Mouse (Mus musculus): ENCODE data around the gene Igsf21. TPM values are rescaled to one million over a fixed set of nuclear protein-coding genes. Genes with fewer than 3 reads are reported as not detected.

The Igsf21 gene
- polyA plus RNA-seq, 1 experiment from 2014 or later, result 0.07 TPM

DNA sequence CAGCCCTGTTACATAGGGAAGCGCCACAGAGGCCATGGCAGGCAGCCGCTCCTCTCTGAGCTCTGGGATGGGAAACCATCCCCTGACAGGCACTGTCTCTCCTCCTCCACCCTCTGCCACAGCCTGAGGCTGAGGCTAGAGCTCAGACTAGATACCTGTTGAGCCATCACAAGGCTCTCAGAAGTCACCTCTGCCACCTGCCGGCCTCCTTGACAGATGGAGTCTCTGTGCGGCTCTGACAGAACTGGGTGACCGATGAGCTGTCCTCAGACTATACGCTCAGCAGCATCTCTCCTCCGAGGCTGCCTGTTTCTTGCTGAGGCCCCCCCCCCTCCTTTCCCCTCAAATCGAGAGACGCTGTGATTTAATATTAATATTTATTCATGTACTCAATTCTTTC lies 49.9 kb downstream of the Igsf21 start:
- H3K9ac ChIP-seq (ENCODE audit: low read length), result no peak overlapping the region
- H3K36me3 ChIP-seq (ENCODE audit: control insufficient read depth, insufficient read depth, low read length), result no peaks in the 10 kb centered on the region
- no peaks in the 10 kb centered on the region for H3K9me3 ChIP-seq (ENCODE audit: control insufficient read depth, low read length)
- no peaks in the 10 kb centered on the region for H3K27me3 ChIP-seq (ENCODE audit: control insufficient read depth, insufficient read depth, low read length)
- H3K4me1 ChIP-seq (ENCODE audit: control insufficient read depth, insufficient read depth, low read length), result no peaks in the 10 kb centered on the region
- no peak overlapping the region for H3K4me3 ChIP-seq (ENCODE audit: low read depth, low read length)
- H3K27ac ChIP-seq (replicated peaks; ENCODE audit: low read depth, low read length), result no peak overlapping the region
- no peak for ATAC-seq (ENCODE audit: insufficient number of reproducible peaks, low FRiP score, low TSS enrichment, low read depth)
- DNase-seq (ENCODE audit: low spot score), result no peak
- H3K4me2 ChIP-seq (ENCODE audit: low read depth, severe bottlenecking), result no peak overlapping the region
- 75% methylated on average over 9 of the region's 9 CpGs for WGBS

DNA sequence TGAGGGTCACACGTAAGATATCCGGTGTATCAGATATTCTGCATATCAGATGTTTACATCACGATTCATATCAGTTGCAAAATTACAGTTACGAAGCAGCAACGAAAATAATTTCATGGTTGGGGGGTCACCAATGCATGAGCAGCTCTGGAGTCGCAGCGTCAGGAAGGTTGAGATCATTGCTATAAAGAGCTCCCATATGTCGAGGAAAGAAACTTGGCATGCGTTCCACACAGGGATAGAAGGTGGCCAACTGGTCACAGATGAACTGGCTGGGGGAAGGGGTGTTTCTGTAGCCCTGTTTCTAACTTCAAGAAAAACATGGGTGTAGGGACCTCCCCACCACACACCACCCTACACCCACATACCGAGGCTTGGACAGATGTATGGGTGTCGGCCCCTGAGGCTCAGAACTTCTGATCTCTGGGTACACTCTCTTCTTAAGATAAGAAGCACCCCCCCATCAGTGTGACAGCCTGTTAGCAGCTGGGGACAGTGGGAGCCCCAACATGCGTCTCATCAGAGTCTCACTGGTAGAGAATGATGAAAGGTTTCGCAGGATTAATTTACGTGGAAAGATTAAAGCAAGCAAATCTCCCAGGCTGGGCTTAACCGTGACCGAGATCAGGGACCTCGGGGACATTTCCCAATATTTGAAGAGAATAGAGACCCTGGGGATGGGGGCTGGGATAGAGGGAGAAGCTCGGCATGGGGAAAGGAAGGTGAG lies 54.1 kb downstream of the Igsf21 start:
- H3K4me2 ChIP-seq (ENCODE audit: low read depth, severe bottlenecking), result no peak overlapping the region
- H3K4me3 ChIP-seq (ENCODE audit: low read depth, low read length), result no peak overlapping the region
- H3K4me1 ChIP-seq (ENCODE audit: control insufficient read depth, insufficient read depth, low read length), result no peaks in the 10 kb centered on the region
- WGBS, result 91% methylated on average over 18 of the region's 18 CpGs
- ATAC-seq (ENCODE audit: insufficient number of reproducible peaks, low FRiP score, low TSS enrichment, low read depth), result no peak
- DNase-seq (ENCODE audit: low spot score), result no peak
- H3K27ac ChIP-seq (replicated peaks; ENCODE audit: low read depth, low read length), result no peak overlapping the region
- no peaks in the 10 kb centered on the region for H3K36me3 ChIP-seq (ENCODE audit: control insufficient read depth, insufficient read depth, low read length)
- H3K9ac ChIP-seq (ENCODE audit: low read length), result no peak overlapping the region
- H3K27me3 ChIP-seq (ENCODE audit: control insufficient read depth, insufficient read depth, low read length), result no peaks in the 10 kb centered on the region
- H3K9me3 ChIP-seq (ENCODE audit: control insufficient read depth, low read length), result no peaks in the 10 kb centered on the region

DNA sequence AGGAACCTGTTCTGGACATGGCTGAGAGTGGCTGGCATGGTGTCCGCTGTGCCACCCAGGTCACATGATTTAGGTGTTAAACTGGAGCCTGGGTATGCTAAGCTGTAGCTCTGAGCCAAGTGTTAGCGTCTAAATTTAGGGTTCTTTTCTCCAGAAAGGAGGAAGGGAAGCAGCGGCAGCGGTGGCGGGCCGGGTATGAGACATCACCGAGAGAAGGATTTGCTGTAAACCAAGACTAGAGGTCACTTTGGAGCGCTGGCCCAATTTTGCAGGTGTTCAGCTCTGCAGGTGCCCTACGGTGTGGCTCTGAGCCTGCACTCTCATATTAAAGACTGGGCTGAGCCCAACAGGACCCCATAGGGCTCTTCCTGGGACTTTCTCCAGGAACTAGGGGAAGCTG lies 57.0 kb downstream of the Igsf21 start:
- Histone ChIP-seq H3K9me3 (ENCODE audit: control insufficient read depth, low read length) (no peaks in the 10 kb centered on the region), H3K4me2 (ENCODE audit: low read depth, severe bottlenecking) (no peak overlapping the region), H3K4me1 (ENCODE audit: control insufficient read depth, insufficient read depth, low read length) (no peaks in the 10 kb centered on the region), H3K9ac (ENCODE audit: low read length) (no peak overlapping the region), H3K36me3 (ENCODE audit: control insufficient read depth, insufficient read depth, low read length) (no peaks in the 10 kb centered on the region), H3K4me3 (ENCODE audit: low read depth, low read length) (no peak overlapping the region), H3K27me3 (ENCODE audit: control insufficient read depth, insufficient read depth, low read length) (no peaks in the 10 kb centered on the region), H3K27ac (replicated peaks; ENCODE audit: low read depth, low read length) (no peak overlapping the region)
- DNase-seq (ENCODE audit: low spot score), result no peak
- 90% methylated on average over 9 of the region's 9 CpGs for WGBS
- ATAC-seq (ENCODE audit: insufficient number of reproducible peaks, low FRiP score, low TSS enrichment, low read depth), result no peak

DNA sequence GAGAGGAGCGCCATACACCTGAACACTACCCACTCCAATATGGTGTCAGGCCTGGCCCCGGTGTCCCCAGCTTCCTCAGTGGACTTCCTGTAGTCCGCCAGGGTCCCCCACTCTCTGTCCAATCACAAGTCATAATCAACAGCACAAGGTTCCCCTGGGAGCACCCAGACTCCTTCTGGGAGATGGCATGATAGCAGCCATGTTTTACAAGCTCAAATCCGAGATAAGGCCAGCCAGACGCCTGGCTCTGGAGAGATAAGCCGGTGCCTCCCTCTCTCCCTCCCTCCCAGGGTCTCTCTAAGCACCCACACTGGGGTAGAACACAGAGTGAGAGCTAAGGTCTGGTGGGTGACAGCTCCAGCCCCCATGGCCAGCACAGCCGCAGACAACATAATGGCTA lies 58.0 kb downstream of the Igsf21 start:
- Histone ChIP-seq H3K4me3 (ENCODE audit: low read depth, low read length) (no peak overlapping the region), H3K4me1 (ENCODE audit: control insufficient read depth, insufficient read depth, low read length) (no peaks in the 10 kb centered on the region), H3K36me3 (ENCODE audit: control insufficient read depth, insufficient read depth, low read length) (no peaks in the 10 kb centered on the region), H3K9ac (ENCODE audit: low read length) (no peak overlapping the region), H3K9me3 (ENCODE audit: control insufficient read depth, low read length) (no peaks in the 10 kb centered on the region), H3K4me2 (ENCODE audit: low read depth, severe bottlenecking) (no peak overlapping the region), H3K27me3 (ENCODE audit: control insufficient read depth, insufficient read depth, low read length) (no peaks in the 10 kb centered on the region), H3K27ac (replicated peaks; ENCODE audit: low read depth, low read length) (no peak overlapping the region)
- WGBS, result 71% methylated on average over 7 of the region's 7 CpGs
- DNase-seq (ENCODE audit: low spot score) (no peak), ATAC-seq (ENCODE audit: insufficient number of reproducible peaks, low FRiP score, low TSS enrichment, low read depth) (no peak; the same call in 1 of the 2 replicates)

DNA sequence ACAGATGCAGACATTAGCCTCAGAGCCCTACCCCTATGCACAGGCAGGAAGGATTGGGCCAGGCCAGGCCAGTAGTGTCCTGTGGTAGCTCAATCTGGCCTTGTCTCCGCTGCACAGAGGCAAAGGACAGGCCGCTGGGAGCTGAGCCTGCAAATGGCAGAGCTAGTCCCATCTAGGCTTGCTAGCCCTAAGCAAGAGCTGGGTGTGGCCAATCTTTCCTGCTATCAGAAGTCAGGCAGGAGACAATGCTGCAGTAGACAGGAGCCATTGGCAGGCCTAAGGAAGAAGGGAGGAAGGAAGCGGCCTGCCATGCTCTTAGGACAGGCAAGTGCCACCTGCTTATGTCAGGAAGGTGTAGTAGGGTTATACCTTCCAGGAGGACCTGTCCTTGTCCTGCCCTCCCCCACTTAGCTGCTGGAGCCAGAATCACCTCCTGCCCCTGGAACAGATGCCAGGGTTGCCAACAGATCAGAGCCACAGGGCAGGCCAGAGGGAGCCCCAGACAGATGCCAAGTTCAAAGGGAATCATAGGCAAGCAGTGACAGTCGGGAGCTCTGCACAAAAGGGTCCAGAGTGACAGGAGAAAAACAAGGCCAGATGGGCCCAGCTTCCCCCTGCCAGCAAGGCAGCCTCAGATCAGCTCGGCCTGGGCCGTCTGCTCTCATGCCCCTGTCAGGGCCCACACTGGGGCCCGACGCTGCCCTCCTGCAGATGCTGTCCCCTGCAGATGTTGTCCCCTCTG lies 59.0 kb downstream of the Igsf21 start:
- no peaks in the 10 kb centered on the region for H3K27me3 ChIP-seq (ENCODE audit: control insufficient read depth, insufficient read depth, low read length)
- H3K4me2 ChIP-seq (ENCODE audit: low read depth, severe bottlenecking), result no peak overlapping the region
- no peak for DNase-seq (ENCODE audit: low spot score)
- ATAC-seq (ENCODE audit: insufficient number of reproducible peaks, low FRiP score, low TSS enrichment, low read depth), result no peak
- no peaks in the 10 kb centered on the region for H3K36me3 ChIP-seq (ENCODE audit: control insufficient read depth, insufficient read depth, low read length)
- WGBS, result 70% methylated on average over 8 of the region's 8 CpGs
- no peak overlapping the region for H3K9ac ChIP-seq (ENCODE audit: low read length)
- H3K4me3 ChIP-seq (ENCODE audit: low read depth, low read length), result no peak overlapping the region
- H3K4me1 ChIP-seq (ENCODE audit: control insufficient read depth, insufficient read depth, low read length), result no peaks in the 10 kb centered on the region
- H3K9me3 ChIP-seq (ENCODE audit: control insufficient read depth, low read length), result no peaks in the 10 kb centered on the region
- no peak overlapping the region for H3K27ac ChIP-seq (replicated peaks; ENCODE audit: low read depth, low read length)

DNA sequence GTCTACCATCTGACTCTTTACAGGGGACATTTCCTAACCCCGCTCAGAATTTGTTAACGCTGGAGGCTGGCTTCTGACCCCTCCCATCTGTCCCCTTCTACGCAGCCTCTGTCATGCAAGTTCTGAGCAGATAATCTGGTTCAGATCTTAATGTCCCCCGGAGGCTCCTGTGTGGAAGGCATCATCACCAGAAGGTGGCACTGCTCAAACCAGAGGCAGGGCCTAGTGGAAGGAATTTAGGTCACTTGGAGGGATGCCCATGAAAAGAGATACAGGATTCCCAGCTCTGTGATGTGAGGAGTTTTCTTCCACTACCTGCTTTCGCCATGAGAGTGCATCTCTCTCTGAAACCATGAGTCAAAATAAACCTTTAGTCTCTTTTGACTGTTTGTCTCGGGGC lies 67.0 kb downstream of the Igsf21 start:
- H3K27ac ChIP-seq (replicated peaks; ENCODE audit: low read depth, low read length), result no peak overlapping the region
- no peak overlapping the region for H3K9ac ChIP-seq (ENCODE audit: low read length)
- WGBS, result 65% methylated on average over 6 of the region's 6 CpGs
- no peaks in the 10 kb centered on the region for H3K27me3 ChIP-seq (ENCODE audit: control insufficient read depth, insufficient read depth, low read length)
- no peaks in the 10 kb centered on the region for H3K9me3 ChIP-seq (ENCODE audit: control insufficient read depth, low read length)
- DNase-seq (ENCODE audit: low spot score) (no peak), ATAC-seq (ENCODE audit: insufficient number of reproducible peaks, low FRiP score, low TSS enrichment, low read depth) (no peak)
- no peak overlapping the region for H3K4me3 ChIP-seq (ENCODE audit: low read depth, low read length)
- no peak overlapping the region for H3K4me2 ChIP-seq (ENCODE audit: low read depth, severe bottlenecking)
- no peaks in the 10 kb centered on the region for H3K4me1 ChIP-seq (ENCODE audit: control insufficient read depth, insufficient read depth, low read length)
- H3K36me3 ChIP-seq (ENCODE audit: control insufficient read depth, insufficient read depth, low read length), result no peaks in the 10 kb centered on the region

DNA sequence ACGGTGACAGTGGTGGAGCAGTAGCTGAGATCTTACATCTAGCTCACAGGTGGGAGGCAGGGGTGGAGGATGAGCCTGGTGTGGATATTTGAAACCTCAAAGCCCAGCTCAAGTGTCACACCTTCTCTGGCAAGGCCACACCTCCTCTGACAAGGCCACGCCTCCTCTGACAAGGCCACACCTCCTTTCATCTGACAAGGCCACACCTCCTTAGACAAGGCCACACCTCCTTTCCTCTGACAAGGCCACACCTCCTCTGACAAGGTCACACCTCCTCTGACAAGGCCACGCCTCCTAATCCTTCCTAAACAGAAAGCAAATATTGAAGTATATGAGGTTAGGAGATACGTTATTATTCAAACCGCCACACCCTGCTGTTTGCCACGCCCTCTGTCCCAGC lies 69.5 kb downstream of the Igsf21 start:
- Histone ChIP-seq H3K27ac (replicated peaks; ENCODE audit: low read depth, low read length) (no peak overlapping the region), H3K27me3 (ENCODE audit: control insufficient read depth, insufficient read depth, low read length) (no peaks in the 10 kb centered on the region), H3K4me2 (ENCODE audit: low read depth, severe bottlenecking) (no peak overlapping the region), H3K36me3 (ENCODE audit: control insufficient read depth, insufficient read depth, low read length) (no peaks in the 10 kb centered on the region), H3K4me3 (ENCODE audit: low read depth, low read length) (no peak overlapping the region), H3K9ac (ENCODE audit: low read length) (no peak overlapping the region), H3K9me3 (ENCODE audit: control insufficient read depth, low read length) (no peaks in the 10 kb centered on the region), H3K4me1 (ENCODE audit: control insufficient read depth, insufficient read depth, low read length) (no peaks in the 10 kb centered on the region)
- 92% methylated on average over 6 of the region's 6 CpGs for WGBS
- no peak for DNase-seq (ENCODE audit: low spot score)
- ATAC-seq (ENCODE audit: insufficient number of reproducible peaks, low FRiP score, low TSS enrichment, low read depth), result no peak

DNA sequence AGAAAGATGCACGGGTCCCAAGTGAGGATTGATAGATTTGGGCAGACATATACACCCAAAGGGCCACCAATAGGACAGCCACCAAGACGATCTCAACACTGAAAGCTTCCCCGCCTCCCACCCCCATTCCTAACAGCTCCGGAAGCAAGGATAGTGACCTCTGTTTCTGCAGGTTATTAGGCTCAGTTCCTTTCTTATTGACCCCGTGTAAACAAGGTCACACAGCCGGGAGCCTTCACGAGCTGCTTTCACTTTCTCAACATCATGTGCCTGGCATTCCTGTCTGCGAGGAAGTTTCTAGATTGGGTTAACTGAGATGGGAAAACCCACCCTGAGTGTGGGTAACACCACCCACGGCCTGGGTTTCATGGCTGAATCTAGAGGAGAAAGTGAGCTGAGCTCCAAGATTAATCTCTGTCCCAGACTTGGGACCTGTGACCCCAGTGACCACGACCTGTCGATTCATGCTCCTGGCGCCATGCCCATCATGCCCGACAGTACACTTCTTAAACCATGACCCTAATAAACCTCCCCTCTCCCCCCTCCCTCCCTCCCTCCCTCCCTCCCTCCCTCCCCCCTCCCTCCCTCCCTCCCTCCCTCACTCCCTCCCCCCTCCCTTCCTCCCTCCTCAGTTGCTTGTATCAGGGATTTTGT lies 72.7 kb downstream of the Igsf21 start:
- Histone ChIP-seq H3K27me3 (ENCODE audit: control insufficient read depth, insufficient read depth, low read length) (no peaks in the 10 kb centered on the region), H3K4me1 (ENCODE audit: control insufficient read depth, insufficient read depth, low read length) (no peaks in the 10 kb centered on the region), H3K9me3 (ENCODE audit: control insufficient read depth, low read length) (no peaks in the 10 kb centered on the region), H3K9ac (ENCODE audit: low read length) (no peak overlapping the region), H3K4me2 (ENCODE audit: low read depth, severe bottlenecking) (no peak overlapping the region), H3K36me3 (ENCODE audit: control insufficient read depth, insufficient read depth, low read length) (no peaks in the 10 kb centered on the region), H3K4me3 (ENCODE audit: low read depth, low read length) (no peak overlapping the region), H3K27ac (replicated peaks; ENCODE audit: low read depth, low read length) (no peak overlapping the region)
- WGBS, result 23% methylated on average over 13 of the region's 13 CpGs
- ATAC-seq (ENCODE audit: insufficient number of reproducible peaks, low FRiP score, low TSS enrichment, low read depth) (no peak), DNase-seq (ENCODE audit: low spot score) (no peak)

Measured in limb, embryonic 11.5 days (tissue).